Mouse (Mus musculus): ENCODE results near the gene Sec23a.

DNA sequence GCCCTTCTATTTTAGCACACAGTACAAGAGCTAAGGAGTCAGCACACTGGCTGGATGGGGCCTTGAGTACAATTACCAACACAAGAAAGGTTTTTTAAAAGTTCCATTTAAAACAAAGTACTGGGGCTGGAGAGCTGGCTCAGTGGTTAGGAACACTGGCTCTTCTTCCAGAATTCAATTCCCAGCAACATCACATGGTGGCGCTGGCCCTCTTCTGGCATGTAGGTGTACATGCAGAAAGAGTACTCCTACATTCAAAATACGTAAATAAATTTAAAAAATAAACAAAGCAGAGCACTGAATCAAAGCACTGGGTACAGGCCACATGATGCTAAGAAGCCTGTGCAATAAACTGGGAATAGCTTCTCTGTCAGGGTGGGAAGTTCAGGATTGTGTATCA lies 34.9 kb downstream of the Sec23a start:
- TF ChIP-seq EP300 (IDR thresholded peaks at IDR 0.05; ENCODE audit: low read depth) (no peak), CTCF (IDR thresholded peaks at IDR 0.05; ENCODE audit: low read depth) (0 out of 2 replicates have a peak, but pooled peaks have one; percentile 7)
